Mouse (Mus musculus): ENCODE data around the gene Kirrel2.

Gene Kirrel2

GRCm38 (mm10) chr7:30417856-30418255 lies 39.6 kb downstream of the Kirrel2 start:
- no peak for DNase-seq (ENCODE audit: extremely low read depth, low read depth, low spot score)

DNA sequence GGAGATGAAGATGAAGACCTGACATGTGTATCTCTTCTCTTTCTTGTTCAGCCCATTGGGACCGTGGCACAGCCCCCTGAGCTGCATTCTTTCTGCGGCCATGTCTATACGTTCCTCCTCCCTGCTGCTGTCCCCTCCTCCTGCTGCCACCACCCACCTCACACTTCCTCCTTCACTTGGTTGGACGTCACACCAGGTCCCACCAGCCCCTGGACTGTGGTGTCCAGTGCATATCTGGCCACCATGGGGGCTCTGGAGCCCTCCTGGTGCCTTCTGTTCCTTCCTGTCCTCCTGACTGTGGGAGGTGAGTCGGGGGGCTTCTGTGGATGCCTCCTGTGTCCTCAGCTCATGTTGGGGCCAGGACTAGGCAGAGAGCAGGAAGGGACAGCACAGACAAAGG lies 43.9 kb downstream of the Kirrel2 start, which contains the start of gene Tyrobp:
TSS of gene Tyrobp (plus strand) at position 165 of the 400 bp plus-strand sequence.
- no peak for DNase-seq (ENCODE audit: extremely low read depth, low read depth, low spot score)

DNA sequence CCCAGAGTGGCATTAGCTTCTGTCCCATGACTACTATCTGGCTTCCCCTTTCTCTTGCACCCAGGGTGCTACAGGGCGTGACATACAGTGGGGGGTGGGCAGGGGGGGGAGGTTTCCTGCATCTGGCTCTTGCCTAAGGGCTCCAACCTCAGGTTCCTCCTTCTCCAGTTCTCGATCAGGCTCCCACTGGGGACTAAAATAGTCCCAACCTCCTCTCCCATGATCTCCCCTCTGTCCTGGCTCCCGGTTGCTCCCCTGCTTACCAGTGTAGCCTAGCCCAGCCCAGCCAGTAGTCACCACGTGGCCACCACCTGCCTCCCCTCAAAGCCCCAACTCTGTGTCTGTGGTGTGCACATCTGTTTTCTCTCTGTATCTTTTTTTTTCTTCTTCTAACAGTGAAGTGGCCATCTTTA lies 44.7 kb downstream of the Kirrel2 start:
- DNase-seq (ENCODE audit: extremely low read depth, low read depth, low spot score): no peak

- no peak for DNase-seq (ENCODE audit: extremely low read depth, low read depth, low spot score)
These were observed 46.5 kb downstream of the Kirrel2 start for GRCm38 (mm10) chr7:30411023-30411422.

GRCm38 (mm10) chr7:30409789-30410188 lies 47.7 kb downstream of the Kirrel2 start:
- DNase-seq (ENCODE audit: extremely low read depth, low read depth, low spot score): no peak

DNA sequence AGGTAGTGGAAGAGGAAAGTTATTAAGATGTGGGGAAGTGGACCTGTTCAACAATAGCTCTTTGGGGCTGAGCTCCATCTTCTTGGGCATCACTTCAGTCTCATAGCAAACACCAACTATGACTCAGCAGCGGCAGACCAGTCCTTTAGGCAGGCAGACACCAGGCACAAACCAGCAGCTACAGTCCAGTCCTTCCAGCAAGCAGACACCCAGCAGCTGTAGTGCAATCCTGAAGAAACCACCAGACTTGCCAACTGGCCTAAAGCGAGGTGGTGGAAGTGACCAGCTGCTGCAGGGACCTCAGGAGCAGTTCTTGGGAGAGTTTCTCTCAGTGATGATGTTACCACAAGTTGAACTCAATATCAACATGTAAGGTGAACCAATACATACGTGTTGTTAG lies 48.9 kb downstream of the Kirrel2 start:
- no peak for DNase-seq (ENCODE audit: extremely low read depth, low read depth, low spot score)

- no peak for DNase-seq (ENCODE audit: extremely low read depth, low read depth, low spot score)
These were observed 55.1 kb downstream of the Kirrel2 start for GRCm38 (mm10) chr7:30402343-30402742.

DNA sequence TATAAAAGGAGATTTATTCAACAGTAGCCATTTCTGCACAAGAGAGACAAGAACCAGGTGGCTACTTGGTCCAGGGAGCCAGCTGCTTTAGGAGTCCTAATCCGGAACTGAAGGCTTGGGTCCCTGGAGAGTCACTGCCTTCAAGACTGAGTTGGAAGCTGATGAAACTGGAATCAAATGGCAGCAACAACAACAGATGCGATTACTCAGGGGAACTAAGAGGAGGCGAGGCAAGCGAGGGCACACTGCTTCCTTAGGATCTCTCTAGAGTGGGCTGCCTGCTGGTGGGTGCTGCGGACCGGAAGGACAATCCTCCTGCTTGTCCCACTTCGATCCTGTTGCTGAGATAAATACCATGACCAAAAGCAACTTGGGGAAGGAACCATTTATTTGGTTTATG lies 57.8 kb downstream of the Kirrel2 start:
- DNase-seq (ENCODE audit: extremely low read depth, low read depth, low spot score): no peak

Data from fat pad, adult 2 months (tissue).